Mouse (Mus musculus): ENCODE results near the gene Esrrg. TPM values are rescaled to one million over a fixed set of nuclear protein-coding genes. Genes with fewer than 3 reads are reported as not detected.

Esrrg gene
- polyA plus RNA-seq, 1 experiment, result 0.27 TPM

DNA sequence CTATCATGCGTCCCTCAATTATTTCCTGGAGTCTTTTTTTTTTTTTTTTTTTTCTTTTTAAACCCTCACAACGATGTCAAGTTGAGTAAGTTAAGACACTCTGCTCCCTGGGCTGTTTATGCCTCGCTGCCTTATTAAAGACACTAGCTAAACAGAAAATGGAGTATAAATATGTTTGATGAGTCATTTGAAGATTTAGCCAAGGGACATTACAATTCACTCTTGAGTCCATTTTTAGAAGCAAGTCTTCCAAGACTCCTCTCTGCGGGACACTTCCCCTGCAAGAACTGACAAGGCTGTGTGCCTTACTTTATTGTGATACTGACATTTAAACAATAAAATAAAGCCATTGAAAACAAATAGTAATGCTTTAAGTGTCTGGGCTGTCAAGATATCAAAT, 496.9 kb downstream of the Esrrg start:
- H3K27me3 ChIP-seq (ENCODE audit: control insufficient read depth, insufficient read depth, low read length), result no peaks in the 10 kb centered on the region
- WGBS, result 71% methylated on average over 4 of the region's 4 CpGs

DNA sequence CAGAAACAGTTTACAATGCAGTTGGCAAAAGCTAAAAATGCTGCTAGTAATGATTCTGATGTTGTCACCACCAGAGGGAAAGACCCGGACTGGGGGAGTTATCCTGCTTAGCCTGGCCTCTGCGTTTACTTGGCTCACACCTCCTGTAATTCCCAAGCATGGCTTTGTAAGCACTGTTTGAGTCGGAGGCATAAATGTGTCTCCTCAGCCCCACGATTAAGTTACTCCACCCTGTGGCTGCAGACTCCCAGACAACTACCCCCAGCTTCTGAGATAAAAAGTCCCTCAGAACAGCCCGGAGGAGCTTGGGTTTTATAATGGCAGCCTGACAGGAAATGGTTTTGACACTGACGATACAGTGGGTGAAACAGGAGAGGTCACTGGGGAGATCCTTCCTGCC, 499.4 kb downstream of the Esrrg start:
- no peaks in the 10 kb centered on the region for H3K4me1 ChIP-seq (ENCODE audit: control insufficient read depth, insufficient read depth, insufficient read length)
- no peak overlapping the region for H3K27ac ChIP-seq (ENCODE audit: insufficient read depth, low read length)
- H3K27me3 ChIP-seq (ENCODE audit: control insufficient read depth, insufficient read depth, low read length), result no peaks in the 10 kb centered on the region
- no peak for TF ChIP-seq CTCF (IDR thresholded peaks at IDR 0.05; ENCODE audit: extremely low read depth, insufficient read depth, insufficient read length, insufficient replicate concordance)
- no peak for TF ChIP-seq POLR2A (IDR thresholded peaks at IDR 0.05; ENCODE audit: low read depth, low read length)
- no peaks in the 10 kb centered on the region for H3K36me3 ChIP-seq (ENCODE audit: control insufficient read depth, insufficient read depth, low read length)
- no peak overlapping the region for H3K4me3 ChIP-seq (ENCODE audit: extremely low read depth, insufficient read depth, insufficient read length)
- WGBS, result 28% methylated on average over 6 of the region's 6 CpGs
- DNase-seq (ENCODE audit: low read depth in 1 of 2, low spot score in 2 of 2), result no peak

More for the DNA sequence above, 496.9 kb downstream of the Esrrg start:
- Histone ChIP-seq H3K27ac (ENCODE audit: insufficient read depth, low read length) (no peak overlapping the region), H3K4me3 (ENCODE audit: extremely low read depth, insufficient read depth, insufficient read length) (no peak overlapping the region), H3K36me3 (ENCODE audit: control insufficient read depth, insufficient read depth, low read length) (no peaks in the 10 kb centered on the region), H3K4me1 (ENCODE audit: control insufficient read depth, insufficient read depth, insufficient read length) (no peaks in the 10 kb centered on the region)
- TF ChIP-seq POLR2A (IDR thresholded peaks at IDR 0.05; ENCODE audit: low read depth, low read length) (no peak), CTCF (IDR thresholded peaks at IDR 0.05; ENCODE audit: extremely low read depth, insufficient read depth, insufficient read length, insufficient replicate concordance) (no peak)
- DNase-seq (ENCODE audit: low read depth in 1 of 2, low spot score in 2 of 2), result no peak

DNA sequence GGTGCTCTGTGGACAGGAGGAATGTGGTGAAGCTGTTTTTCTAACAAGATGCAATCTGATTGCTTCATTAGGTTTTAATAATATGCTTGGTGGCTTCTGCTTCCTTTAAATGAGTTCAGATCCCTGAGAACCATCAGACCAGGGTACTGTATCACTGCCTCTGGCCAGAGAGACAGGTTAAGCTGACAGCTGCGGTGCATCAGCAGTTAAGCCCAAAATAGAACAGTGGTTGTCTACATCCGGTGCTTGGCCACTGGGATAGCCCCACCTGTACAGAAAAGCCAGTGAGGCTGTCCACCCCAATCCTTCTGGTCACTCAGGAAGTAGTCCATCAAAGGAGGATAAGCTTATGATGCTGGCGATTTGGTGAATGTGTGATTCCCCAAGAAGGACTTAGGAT, 503.0 kb downstream of the Esrrg start:
- no peaks in the 10 kb centered on the region for H3K36me3 ChIP-seq (ENCODE audit: control insufficient read depth, insufficient read depth, low read length)
- no peak overlapping the region for H3K27ac ChIP-seq (ENCODE audit: insufficient read depth, low read length)
- 64% methylated on average over 3 of the region's 3 CpGs for WGBS
- no peaks in the 10 kb centered on the region for H3K4me1 ChIP-seq (ENCODE audit: control insufficient read depth, insufficient read depth, insufficient read length)
- no peak overlapping the region for H3K4me3 ChIP-seq (ENCODE audit: extremely low read depth, insufficient read depth, insufficient read length)
- DNase-seq (ENCODE audit: low read depth in 1 of 2, low spot score in 2 of 2), result no peak
- H3K27me3 ChIP-seq (ENCODE audit: control insufficient read depth, insufficient read depth, low read length), result no peaks in the 10 kb centered on the region
- TF ChIP-seq CTCF (IDR thresholded peaks at IDR 0.05; ENCODE audit: extremely low read depth, insufficient read depth, insufficient read length, insufficient replicate concordance) (no peak), POLR2A (IDR thresholded peaks at IDR 0.05; ENCODE audit: low read depth, low read length) (no peak)

DNA sequence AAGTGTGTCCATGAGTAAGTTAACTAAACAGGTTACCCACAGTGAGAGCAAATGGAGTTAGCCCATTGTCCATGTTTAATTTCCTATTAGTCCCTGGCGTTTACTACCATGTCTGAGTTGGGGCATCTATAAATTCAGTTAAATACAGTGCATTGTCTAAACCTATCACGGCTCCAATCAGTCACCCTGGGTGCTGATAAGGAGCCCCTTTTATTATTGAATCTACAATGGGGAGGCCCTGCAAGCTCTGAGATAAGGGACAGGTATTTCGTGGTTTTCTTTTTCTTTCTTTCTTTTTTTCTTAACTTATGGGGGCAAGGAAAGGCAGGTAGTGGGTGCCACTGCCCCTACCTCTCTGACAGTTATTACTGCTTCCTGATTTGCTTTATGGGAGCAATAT, 504.6 kb downstream of the Esrrg start:
- Histone ChIP-seq H3K27ac (ENCODE audit: insufficient read depth, low read length) (no peak overlapping the region), H3K4me1 (ENCODE audit: control insufficient read depth, insufficient read depth, insufficient read length) (no peaks in the 10 kb centered on the region)
- WGBS, result 49% methylated on average over 3 of the region's 3 CpGs

DNA sequence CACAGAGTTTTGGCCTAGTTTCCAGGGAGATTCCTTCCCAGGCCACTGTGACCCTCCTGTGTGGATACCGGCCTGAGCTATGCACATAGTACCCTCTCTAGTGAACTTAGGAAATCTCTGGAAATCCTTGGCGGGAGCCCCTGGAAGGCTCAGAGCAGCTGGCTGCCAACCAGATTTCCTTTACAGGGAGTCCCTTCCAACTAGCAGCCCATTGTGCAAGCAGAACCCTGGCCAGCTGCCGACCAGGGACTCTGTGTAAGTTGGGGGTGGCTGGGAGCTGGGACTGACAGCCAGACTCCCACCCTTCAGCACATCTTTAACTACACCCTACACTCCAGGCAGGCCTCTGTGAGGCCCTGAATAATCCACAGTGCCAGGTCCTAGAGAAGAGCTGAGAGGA, 509.5 kb downstream of the Esrrg start:
- H3K27ac ChIP-seq (ENCODE audit: insufficient read depth, low read length), result no peak overlapping the region
- no peaks in the 10 kb centered on the region for H3K4me1 ChIP-seq (ENCODE audit: control insufficient read depth, insufficient read depth, insufficient read length)
- peak in 1 of 2 experiments; percentile 3 for DNase-seq (ENCODE audit: low read depth in 1 of 2, low spot score in 2 of 2)
- H3K36me3 ChIP-seq (ENCODE audit: control insufficient read depth, insufficient read depth, low read length), result no peaks in the 10 kb centered on the region
- TF ChIP-seq POLR2A (IDR thresholded peaks at IDR 0.05; ENCODE audit: low read depth, low read length), result no peak
- no peak for TF ChIP-seq CTCF (IDR thresholded peaks at IDR 0.05; ENCODE audit: extremely low read depth, insufficient read depth, insufficient read length, insufficient replicate concordance)
- no peaks in the 10 kb centered on the region for H3K27me3 ChIP-seq (ENCODE audit: control insufficient read depth, insufficient read depth, low read length)
- 66% methylated on average over 3 of the region's 3 CpGs for WGBS
- H3K4me3 ChIP-seq (ENCODE audit: extremely low read depth, insufficient read depth, insufficient read length), result no peak overlapping the region

More for the DNA sequence above, 504.6 kb downstream of the Esrrg start:
- Histone ChIP-seq H3K27me3 (ENCODE audit: control insufficient read depth, insufficient read depth, low read length) (no peaks in the 10 kb centered on the region), H3K36me3 (ENCODE audit: control insufficient read depth, insufficient read depth, low read length) (no peaks in the 10 kb centered on the region), H3K4me3 (ENCODE audit: extremely low read depth, insufficient read depth, insufficient read length) (no peak overlapping the region)
- TF ChIP-seq POLR2A (IDR thresholded peaks at IDR 0.05; ENCODE audit: low read depth, low read length) (no peak), CTCF (IDR thresholded peaks at IDR 0.05; ENCODE audit: extremely low read depth, insufficient read depth, insufficient read length, insufficient replicate concordance) (no peak)
- no peak for DNase-seq (ENCODE audit: low read depth in 1 of 2, low spot score in 2 of 2)

DNA sequence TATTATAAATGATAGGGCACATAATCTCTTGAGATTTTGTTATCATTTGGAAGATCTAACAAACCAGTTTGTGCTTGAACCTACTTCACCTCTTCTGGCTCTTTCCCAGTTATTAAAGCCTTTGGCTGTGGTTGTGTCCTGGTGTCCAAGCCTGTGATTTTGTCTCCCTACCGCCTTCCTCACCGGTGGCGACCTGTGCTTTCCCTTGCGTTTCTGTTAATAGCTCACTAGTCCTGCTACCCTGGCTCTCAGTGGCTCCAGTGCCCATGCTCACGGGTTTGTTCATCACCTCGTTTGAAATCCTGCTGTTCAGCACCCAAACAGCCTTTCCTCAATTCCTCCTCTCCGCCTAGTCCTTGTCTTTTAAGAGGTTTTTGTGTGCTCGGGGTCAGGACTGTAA, 511.2 kb downstream of the Esrrg start:
- no peak overlapping the region for H3K4me3 ChIP-seq (ENCODE audit: extremely low read depth, insufficient read depth, insufficient read length)
- TF ChIP-seq POLR2A (IDR thresholded peaks at IDR 0.05; ENCODE audit: low read depth, low read length), result no peak
- no peak for TF ChIP-seq CTCF (IDR thresholded peaks at IDR 0.05; ENCODE audit: extremely low read depth, insufficient read depth, insufficient read length, insufficient replicate concordance)
- H3K36me3 ChIP-seq (ENCODE audit: control insufficient read depth, insufficient read depth, low read length), result no peaks in the 10 kb centered on the region
- H3K27ac ChIP-seq (ENCODE audit: insufficient read depth, low read length), result no peak overlapping the region
- no peak for DNase-seq (ENCODE audit: low read depth in 1 of 2, low spot score in 2 of 2)
- no peaks in the 10 kb centered on the region for H3K27me3 ChIP-seq (ENCODE audit: control insufficient read depth, insufficient read depth, low read length)
- no peaks in the 10 kb centered on the region for H3K4me1 ChIP-seq (ENCODE audit: control insufficient read depth, insufficient read depth, insufficient read length)
- 87% methylated on average over 8 of the region's 8 CpGs for WGBS

DNA sequence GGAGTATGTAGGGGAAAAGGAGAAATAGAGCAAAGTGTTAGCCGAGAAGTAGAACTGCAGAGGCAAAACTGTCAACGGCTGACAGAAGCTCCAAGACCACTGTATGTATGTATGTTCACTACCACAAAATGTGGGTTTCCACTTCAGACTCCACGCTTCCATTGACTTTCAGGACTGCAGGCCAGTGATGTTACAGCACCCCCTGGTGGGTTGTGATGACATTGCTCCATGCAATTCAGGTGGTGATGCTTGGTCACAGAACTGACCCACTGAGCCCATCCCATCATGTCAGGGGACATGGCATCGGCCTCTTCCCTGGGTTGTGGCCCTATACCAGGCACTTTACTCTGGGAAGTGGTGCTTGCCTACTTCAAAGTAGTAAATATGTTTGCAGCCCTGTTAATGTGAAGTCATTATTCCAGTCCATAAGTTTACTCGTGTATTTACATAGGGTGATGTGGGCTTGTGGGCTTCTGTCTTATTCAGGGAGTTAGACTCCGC, 517.0 kb downstream of the Esrrg start:
- WGBS, result 86% methylated on average over 6 of the region's 6 CpGs

More for the DNA sequence above, 517.0 kb downstream of the Esrrg start:
- TF ChIP-seq CTCF (IDR thresholded peaks at IDR 0.05; ENCODE audit: extremely low read depth, insufficient read depth, insufficient read length, insufficient replicate concordance) (no peak), POLR2A (IDR thresholded peaks at IDR 0.05; ENCODE audit: low read depth, low read length) (no peak)
- Histone ChIP-seq H3K36me3 (ENCODE audit: control insufficient read depth, insufficient read depth, low read length) (no peaks in the 10 kb centered on the region), H3K27me3 (ENCODE audit: control insufficient read depth, insufficient read depth, low read length) (no peaks in the 10 kb centered on the region), H3K27ac (ENCODE audit: insufficient read depth, low read length) (no peak overlapping the region), H3K4me1 (ENCODE audit: control insufficient read depth, insufficient read depth, insufficient read length) (no peaks in the 10 kb centered on the region), H3K4me3 (ENCODE audit: extremely low read depth, insufficient read depth, insufficient read length) (no peak overlapping the region)
- no peak for DNase-seq (ENCODE audit: low read depth in 1 of 2, low spot score in 2 of 2)
